Mouse (Mus musculus) spleen, adult 2 months (tissue): ENCODE measurements around the gene Smg6.

Experiments
- CTCF ChIP-seq: fragments of 200-500 bp; IDR thresholded peaks from 2 replicates; pipeline ENCODE4 v1.5.1; 2011; ENCODE audit warnings: mild to moderate bottlenecking, inconsistent platforms; ENCODE audit not compliant: insufficient read depth, insufficient read length, insufficient replicate concordance; ENCODE audit errors: extremely low read depth
- POLR2A ChIP-seq: fragments of 200-500 bp; IDR thresholded peaks from 2 replicates; pipeline ENCODE4 v1.6.1; 2011; ENCODE audit warnings: low read depth, low read length, inconsistent platforms

- TF ChIP-seq POLR2A (no peak), CTCF (no peak)
These were observed 166.5 kb downstream of the Smg6 start for GRCm38 (mm10) chr11:75092159-75092558.
